Mouse (Mus musculus): ENCODE measurements around the gene 3110082I17Rik. TPM values are rescaled to one million over a fixed set of nuclear protein-coding genes. Genes with fewer than 3 reads are reported as not detected.

Gene 3110082I17Rik
- polyA plus RNA-seq, 1 experiment: 0.97 TPM

DNA sequence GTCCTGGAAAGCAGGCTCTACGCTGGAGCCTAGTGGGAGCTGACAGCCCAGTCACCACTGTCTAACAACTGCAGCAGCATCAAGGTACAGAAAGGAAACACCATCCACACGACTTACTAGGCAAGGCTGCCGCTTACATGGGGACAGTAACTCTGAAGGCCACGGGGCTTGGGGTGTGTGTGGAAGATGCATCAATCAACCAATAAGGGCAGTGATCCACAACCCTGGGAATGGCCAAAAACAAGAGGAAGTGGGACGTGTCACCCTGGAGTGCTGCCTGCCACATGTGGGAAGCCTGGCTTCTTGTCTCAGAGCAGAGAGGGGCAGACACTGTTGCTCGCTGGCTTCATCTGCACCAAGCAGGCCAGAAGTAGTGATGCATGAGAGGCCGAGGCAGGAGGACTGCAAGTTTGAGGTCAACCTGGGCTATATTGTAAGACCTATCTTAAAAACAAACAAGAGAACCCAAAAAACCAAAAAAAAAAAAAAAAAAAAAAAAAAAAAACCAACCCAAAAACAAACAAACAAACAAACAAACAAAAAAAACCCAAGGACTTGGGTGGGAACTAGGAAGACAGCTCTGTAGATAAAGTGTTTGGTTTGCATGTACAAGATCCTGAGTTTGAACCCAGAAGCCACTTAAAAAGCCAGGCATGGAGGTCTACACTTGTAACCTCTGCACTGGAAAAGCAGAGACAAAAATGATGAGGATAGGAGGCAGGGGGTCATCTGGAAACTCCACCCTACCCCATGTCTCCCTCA lies 27.4 kb downstream of the 3110082I17Rik start:
- Histone ChIP-seq H3K4me1 (ENCODE audit: control insufficient read depth) (peaks cover 8% of the 10 kb centered on the region), H3K27me3 (ENCODE audit: control insufficient read depth) (no peaks in the 10 kb centered on the region), H3K36me3 (ENCODE audit: control insufficient read depth) (no peaks in the 10 kb centered on the region), H3K9me3 (ENCODE audit: control insufficient read depth, low read length) (no peaks in the 10 kb centered on the region), H3K4me3 (replicated peaks) (no peak overlapping the region)
- no peak for TF ChIP-seq TAL1 (IDR thresholded peaks at IDR 0.05; ENCODE audit: low read length)
- no peak for TF ChIP-seq GATA1 (IDR thresholded peaks at IDR 0.05; ENCODE audit: low read length)

DNA sequence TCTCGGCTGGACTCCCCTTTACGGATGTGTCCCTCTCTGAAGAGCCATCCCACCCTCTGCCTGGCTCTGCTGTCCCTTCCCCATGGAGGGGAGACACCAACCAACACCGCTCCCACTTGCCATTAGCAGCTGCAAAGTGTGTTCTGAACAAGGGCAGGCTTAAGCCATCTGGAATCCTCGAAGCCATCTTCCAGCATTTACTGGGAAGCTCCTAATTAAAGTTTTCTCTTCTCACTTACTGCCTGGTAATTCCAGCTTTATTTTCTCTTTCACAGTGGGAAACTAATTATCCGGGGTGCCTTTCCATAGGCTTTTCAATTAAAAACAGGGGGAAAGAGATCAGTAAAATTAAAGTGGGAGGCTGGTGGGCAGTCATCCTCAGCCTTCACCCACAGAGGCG lies 28.0 kb downstream of the 3110082I17Rik start:
- Histone ChIP-seq H3K9me3 (ENCODE audit: control insufficient read depth, low read length) (no peaks in the 10 kb centered on the region), H3K4me1 (ENCODE audit: control insufficient read depth) (peaks cover 8% of the 10 kb centered on the region), H3K4me3 (replicated peaks) (no peak overlapping the region), H3K27me3 (ENCODE audit: control insufficient read depth) (no peaks in the 10 kb centered on the region), H3K36me3 (ENCODE audit: control insufficient read depth) (no peaks in the 10 kb centered on the region)
- TF ChIP-seq GATA1 (IDR thresholded peaks at IDR 0.05; ENCODE audit: low read length): no peak
- no peak for TF ChIP-seq TAL1 (IDR thresholded peaks at IDR 0.05; ENCODE audit: low read length)

DNA sequence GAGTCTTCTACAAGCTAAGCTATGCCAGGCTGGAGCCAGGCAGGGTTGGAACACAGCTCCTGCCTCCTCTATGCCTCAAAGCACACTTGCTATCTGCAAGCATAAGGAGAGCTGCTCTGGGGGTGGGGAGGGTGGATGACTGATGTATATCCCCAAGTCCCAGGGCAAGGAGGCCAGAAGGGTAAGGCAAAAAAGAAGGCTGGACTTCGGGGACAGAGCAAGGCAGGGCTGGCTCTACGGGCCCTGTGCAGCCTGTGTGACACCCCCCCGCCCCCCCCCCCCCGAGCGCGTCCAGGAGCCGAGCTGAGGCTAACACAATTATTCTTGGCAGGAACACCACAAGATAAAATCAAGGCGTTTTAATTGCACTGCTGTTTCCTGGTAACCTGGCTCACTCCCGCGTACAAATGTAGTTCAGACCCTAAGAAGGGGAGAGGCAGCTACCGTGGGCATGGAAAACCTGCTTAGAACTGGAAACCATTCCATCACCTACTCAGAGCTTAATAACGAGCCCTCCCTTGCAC lies 30.4 kb downstream of the 3110082I17Rik start:
- no peaks in the 10 kb centered on the region for H3K9me3 ChIP-seq (ENCODE audit: control insufficient read depth, low read length)

DNA sequence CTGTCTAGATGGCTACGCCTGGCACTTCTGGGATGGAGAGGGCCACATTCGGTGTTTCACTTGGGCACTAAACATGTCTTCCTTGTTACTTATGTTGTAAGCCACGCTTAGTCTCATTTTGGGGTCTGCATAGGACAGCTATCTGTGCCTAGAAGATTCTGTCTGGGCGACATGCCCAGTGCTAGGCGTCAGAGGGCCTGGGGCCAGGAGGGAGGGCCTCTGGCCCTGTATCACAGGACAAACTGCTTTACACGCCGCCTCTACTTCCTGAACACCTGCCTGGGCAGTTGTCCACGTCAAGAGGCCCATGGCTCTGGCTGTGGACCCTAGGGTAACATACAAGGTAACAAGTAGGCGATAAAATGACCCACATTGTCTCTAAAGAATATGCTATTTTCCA lies 32.3 kb downstream of the 3110082I17Rik start:
- H3K4me3 ChIP-seq (replicated peaks): no peak overlapping the region
- H3K9me3 ChIP-seq (ENCODE audit: control insufficient read depth, low read length): no peaks in the 10 kb centered on the region
- H3K36me3 ChIP-seq (ENCODE audit: control insufficient read depth): peaks cover 3% of the 10 kb centered on the region; the same call in 1 of the 2 replicates
- TF ChIP-seq TAL1 (IDR thresholded peaks at IDR 0.05; ENCODE audit: low read length) (no peak), GATA1 (IDR thresholded peaks at IDR 0.05; ENCODE audit: low read length) (no peak)
- no peaks in the 10 kb centered on the region; the same call in 1 of the 2 replicates for H3K4me1 ChIP-seq (ENCODE audit: control insufficient read depth)
- H3K27me3 ChIP-seq (ENCODE audit: control insufficient read depth): no peaks in the 10 kb centered on the region

More for the DNA sequence above, 30.4 kb downstream of the 3110082I17Rik start:
- H3K4me3 ChIP-seq (replicated peaks): no peak overlapping the region
- TF ChIP-seq GATA1 (IDR thresholded peaks at IDR 0.05; ENCODE audit: low read length) (no peak), TAL1 (IDR thresholded peaks at IDR 0.05; ENCODE audit: low read length) (no peak)
- peaks cover 3% of the 10 kb centered on the region; the same call in 1 of the 2 replicates for H3K36me3 ChIP-seq (ENCODE audit: control insufficient read depth)
- peaks cover 8% of the 10 kb centered on the region for H3K4me1 ChIP-seq (ENCODE audit: control insufficient read depth)
- H3K27me3 ChIP-seq (ENCODE audit: control insufficient read depth): no peaks in the 10 kb centered on the region

DNA sequence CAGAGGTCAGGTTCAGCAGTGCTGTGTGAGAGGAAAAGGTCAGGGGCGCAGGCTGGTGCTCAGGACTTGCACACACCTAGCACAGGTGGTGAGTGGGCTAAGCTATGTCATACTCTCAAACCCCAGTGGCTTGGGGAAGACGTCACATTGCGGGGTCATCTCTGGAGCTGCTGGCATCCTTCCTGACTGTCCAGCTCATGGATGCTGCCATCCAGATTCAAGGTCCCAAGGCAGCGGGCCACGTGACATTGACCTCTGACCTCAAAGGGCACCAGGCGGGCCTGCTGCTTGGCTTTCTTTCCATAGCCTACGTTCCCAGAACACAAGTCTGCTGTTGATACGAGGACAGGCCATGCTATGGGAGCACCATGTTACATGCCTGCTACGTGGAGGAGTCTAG lies 33.3 kb downstream of the 3110082I17Rik start:
- Histone ChIP-seq H3K4me3 (replicated peaks) (no peak overlapping the region), H3K27me3 (ENCODE audit: control insufficient read depth) (no peaks in the 10 kb centered on the region), H3K36me3 (ENCODE audit: control insufficient read depth) (peaks cover 3% of the 10 kb centered on the region; the same call in 1 of the 2 replicates), H3K4me1 (ENCODE audit: control insufficient read depth) (no peaks in the 10 kb centered on the region; the same call in 1 of the 2 replicates), H3K9me3 (ENCODE audit: control insufficient read depth, low read length) (no peaks in the 10 kb centered on the region)
- no peak for TF ChIP-seq TAL1 (IDR thresholded peaks at IDR 0.05; ENCODE audit: low read length)
- TF ChIP-seq GATA1 (IDR thresholded peaks at IDR 0.05; ENCODE audit: low read length): no peak

DNA sequence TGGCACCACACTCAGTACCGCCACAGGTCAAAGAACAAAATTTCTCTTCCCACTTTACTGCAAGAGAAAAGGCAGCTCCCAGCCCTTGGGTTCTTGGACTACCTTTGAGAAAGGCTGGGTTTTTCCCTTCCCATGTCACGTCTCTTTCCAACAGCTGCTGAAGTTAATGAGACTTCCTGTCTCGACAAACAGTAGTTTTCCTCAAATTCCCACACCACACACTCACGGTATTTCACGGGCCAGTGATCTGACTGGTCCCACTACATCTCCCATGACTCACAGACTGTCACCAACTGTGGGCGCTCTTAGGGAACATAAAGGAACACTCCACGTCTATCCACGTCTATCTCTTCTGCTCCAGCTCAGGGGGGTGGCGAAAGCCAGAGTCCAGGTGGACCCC lies 35.1 kb downstream of the 3110082I17Rik start:
- H3K36me3 ChIP-seq (ENCODE audit: control insufficient read depth): peaks cover 3% of the 10 kb centered on the region; the same call in 1 of the 2 replicates
- H3K4me3 ChIP-seq (replicated peaks): no peak overlapping the region
- no peaks in the 10 kb centered on the region for H3K27me3 ChIP-seq (ENCODE audit: control insufficient read depth)
- no peak for TF ChIP-seq GATA1 (IDR thresholded peaks at IDR 0.05; ENCODE audit: low read length)
- no peak for TF ChIP-seq TAL1 (IDR thresholded peaks at IDR 0.05; ENCODE audit: low read length)
- no peaks in the 10 kb centered on the region for H3K9me3 ChIP-seq (ENCODE audit: control insufficient read depth, low read length)
- no peaks in the 10 kb centered on the region; the same call in 1 of the 2 replicates for H3K4me1 ChIP-seq (ENCODE audit: control insufficient read depth)

DNA sequence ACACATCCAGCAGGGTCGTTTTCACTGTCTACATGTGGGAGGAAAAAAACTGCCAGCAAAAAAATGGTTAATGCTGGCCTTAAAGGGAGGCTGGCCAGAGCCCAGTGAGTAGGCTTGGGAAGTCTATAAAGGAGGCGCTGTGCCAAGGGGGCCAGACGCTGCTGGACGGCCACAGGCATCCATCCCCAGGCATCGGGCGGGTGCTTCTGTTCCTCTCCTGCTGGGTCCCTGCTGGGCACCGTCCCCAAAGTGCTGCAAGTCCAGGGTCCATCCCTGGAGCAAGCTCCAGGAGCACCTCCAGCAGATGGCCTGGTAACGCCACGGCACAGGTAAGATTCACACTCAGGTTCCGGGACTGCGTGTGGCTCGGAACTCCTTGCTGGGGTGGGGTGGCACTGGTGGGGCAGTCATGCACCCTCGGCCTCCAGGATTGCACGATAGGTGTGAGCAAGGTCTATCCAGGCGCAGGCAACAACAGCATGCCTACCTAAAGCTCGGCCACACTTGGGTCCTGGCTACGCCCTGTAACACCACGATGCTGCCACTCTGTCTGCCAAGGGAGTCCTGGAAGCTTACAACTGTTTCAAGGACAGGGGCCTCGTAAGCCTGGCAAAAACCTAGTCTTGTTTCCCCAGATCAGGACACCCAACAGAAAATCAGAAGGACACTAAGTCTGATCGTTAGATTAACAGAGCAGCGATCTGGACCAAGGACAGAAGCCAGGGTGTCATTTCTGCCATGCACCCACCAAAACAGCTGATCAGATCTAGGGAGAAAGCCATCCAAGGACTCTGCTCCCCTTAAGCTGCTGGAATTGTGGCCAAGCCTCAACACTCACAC lies 37.1 kb downstream of the 3110082I17Rik start, which contains the start of gene Gper1:
Gene Gper1 (plus strand): TSS at position 126 of the 840 bp plus-strand sequence.
- Histone ChIP-seq H3K36me3 (ENCODE audit: control insufficient read depth) (peaks cover 3% of the 10 kb centered on the region; the same call in 1 of the 2 replicates), H3K4me3 (replicated peaks) (no peak within 1 kb of the TSS), H3K4me1 (ENCODE audit: control insufficient read depth) (no peaks in the 10 kb centered on the region; the same call in 1 of the 2 replicates), H3K9me3 (ENCODE audit: control insufficient read depth, low read length) (no peaks in the 10 kb centered on the region), H3K27me3 (ENCODE audit: control insufficient read depth) (no peaks in the 10 kb centered on the region)
- TF ChIP-seq TAL1 (IDR thresholded peaks at IDR 0.05; ENCODE audit: low read length) (no peak), GATA1 (IDR thresholded peaks at IDR 0.05; ENCODE audit: low read length) (no peak)

DNA sequence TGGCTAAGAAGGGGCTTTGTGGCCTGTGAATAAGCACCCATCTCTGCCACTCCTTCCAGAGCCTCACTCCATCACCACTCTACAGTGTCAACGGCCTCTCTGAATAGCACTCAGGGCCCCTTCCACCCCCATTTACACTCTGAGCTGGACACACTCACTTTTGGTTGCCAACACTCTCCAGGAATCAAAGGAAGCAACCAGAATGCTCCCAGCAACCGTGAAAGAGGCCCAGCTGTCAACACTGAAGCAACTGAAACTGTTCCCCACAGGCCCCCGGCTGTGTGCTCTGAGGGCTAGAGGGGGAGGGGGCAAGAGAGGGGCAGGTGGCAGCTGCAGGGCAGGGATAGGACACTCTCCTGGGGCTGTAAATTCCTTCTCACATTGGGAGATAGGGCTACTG lies 41.7 kb downstream of the 3110082I17Rik start:
- peaks cover 11% of the 10 kb centered on the region for H3K36me3 ChIP-seq (ENCODE audit: control insufficient read depth)

More for the DNA sequence above, 41.7 kb downstream of the 3110082I17Rik start:
- no peaks in the 10 kb centered on the region for H3K27me3 ChIP-seq (ENCODE audit: control insufficient read depth)
- H3K9me3 ChIP-seq (ENCODE audit: control insufficient read depth, low read length): peaks cover 5% of the 10 kb centered on the region; the same call in 1 of the 2 replicates
- TF ChIP-seq TAL1 (IDR thresholded peaks at IDR 0.05; ENCODE audit: low read length): no peak
- no peak for TF ChIP-seq GATA1 (IDR thresholded peaks at IDR 0.05; ENCODE audit: low read length)
- no peaks in the 10 kb centered on the region; the same call in 1 of the 2 replicates for H3K4me1 ChIP-seq (ENCODE audit: control insufficient read depth)
- H3K4me3 ChIP-seq (replicated peaks): no peak overlapping the region

Data from erythroblast, embryonic 14.5 days (primary cell).